Mouse (Mus musculus) E14TG2a.4 (cell line): Measurements from ENCODE around the gene Cphx1.
"Not testable (repeated sequence)": the region's sequence is repeated elsewhere in the genome, so short reads cannot be mapped to it uniquely, and the experiment has no call there.

Source experiments
- CTCF ChIP-seq: conservative IDR thresholded peaks from 2 replicates; pipeline ENCODE4 v1.5.1; 2014; ENCODE audit warnings: low read length
- NANOG ChIP-seq: IDR thresholded peaks from 2 replicates; pipeline ENCODE4 v1.6.1; 2014; ENCODE audit warnings: borderline replicate concordance, low read length, mixed read lengths
- POU5F1 ChIP-seq: IDR thresholded peaks from 2 replicates; pipeline ENCODE4 v1.6.1; 2014; ENCODE audit warnings: low read length, borderline replicate concordance

- not testable (repeated sequence) for TF ChIP-seq CTCF, NANOG, POU5F1
These were observed 30.8 kb upstream of the Cphx1 start for GRCm38 (mm10) chr14:25907272-25907671.
